13 mouse cellular contexts compared by ENCODE assay signal in genomic region chr16:32519656-32520371, GRCm38 (mm10). TPM values are rescaled to one million over a fixed set of nuclear protein-coding genes. Genes with fewer than 3 reads are reported as not detected.
DNase-seq lines count a peak whose midpoint lies in the region; ATAC-seq lines count a peak whose summit lies in the region.
"Had no signal": no experiment of that assay in that cellular context is flagged by ENCODE, and none has a peak within 500 bp of the region (broad histone marks: within the 10 kb centered on the region; RNA-seq: fewer than 3 reads in every experiment).

No protein-coding gene starts in this region.

- H3K4me1 ChIP-seq in heart, embryonic 15.5 days (replicated peaks) = peaks cover 19% of the 10 kb centered on the region
- H3K4me1 ChIP-seq in embryonic facial prominence, embryonic 15.5 days = peaks cover 16% of the 10 kb centered on the region
- peaks cover 53% of the 10 kb centered on the region for H3K4me1 ChIP-seq in liver, embryonic 16.5 days (ENCODE audit: control insufficient read depth, low read depth, low read length)

- no peaks in the 10 kb centered on the region for H3K27me3 ChIP-seq in heart, embryonic 15.5 days
- H3K27me3 ChIP-seq in embryonic facial prominence, embryonic 15.5 days = no peaks in the 10 kb centered on the region
- H3K27me3 ChIP-seq in liver, embryonic 16.5 days (ENCODE audit: control insufficient read depth, insufficient read depth, low read depth, low read length) = no peaks in the 10 kb centered on the region
- H3K27me3 ChIP-seq: neural tube, embryonic 13.5 days had no signal

- H3K9me3 ChIP-seq in heart, embryonic 15.5 days (replicated peaks) = no peaks in the 10 kb centered on the region
- H3K9me3 ChIP-seq in embryonic facial prominence, embryonic 15.5 days (replicated peaks) = no peaks in the 10 kb centered on the region
- H3K9me3 ChIP-seq in liver, embryonic 16.5 days (replicated peaks; ENCODE audit: control insufficient read depth, low read length) = no peaks in the 10 kb centered on the region
- H3K9me3 ChIP-seq: neural tube, embryonic 13.5 days had no signal

- no peak overlapping the region for H3K4me2 ChIP-seq in heart, embryonic 15.5 days
- no peak overlapping the region for H3K4me2 ChIP-seq in embryonic facial prominence, embryonic 15.5 days (replicated peaks)
- H3K4me2 ChIP-seq in liver, embryonic 16.5 days (ENCODE audit: low read depth, low read length) = peak overlapping the region; percentile 12; the same call in 1 of the 2 replicates
- H3K4me2 ChIP-seq: neural tube, embryonic 13.5 days had no signal

- H3K4me3 ChIP-seq in heart, embryonic 15.5 days = no peak overlapping the region
- H3K4me3 ChIP-seq in embryonic facial prominence, embryonic 15.5 days (replicated peaks) = no peak overlapping the region
- no peak overlapping the region for H3K4me3 ChIP-seq in liver, embryonic 16.5 days (ENCODE audit: low read depth, low read length)
- H3K4me3 ChIP-seq: neural tube, embryonic 13.5 days had no signal

- no peak overlapping the region for H3K9ac ChIP-seq in heart, embryonic 15.5 days
- no peak overlapping the region for H3K9ac ChIP-seq in embryonic facial prominence, embryonic 15.5 days
- peak overlapping the region; percentile 41 for H3K9ac ChIP-seq in liver, embryonic 16.5 days (ENCODE audit: low read depth, low read length)
- H3K9ac ChIP-seq: neural tube, embryonic 13.5 days had no signal

- intact Hi-C loops in heart, postnatal 25 days (cut with DNase I) = no loop called here

- H3K27ac ChIP-seq in heart, embryonic 15.5 days = peak overlapping the region; percentile 32; the same call in 1 of the 2 replicates
- peak overlapping the region; percentile 49; the same call in 1 of the 2 replicates for H3K27ac ChIP-seq in embryonic facial prominence, embryonic 15.5 days (replicated peaks)
- peak overlapping the region; percentile 82 for H3K27ac ChIP-seq in liver, embryonic 16.5 days (ENCODE audit: low read length)

- DNase-seq in heart, postnatal 25 days (ENCODE audit: low spot score) = no peak
- DNase-seq in gastrocnemius, postnatal 4 days (ENCODE audit: low spot score in 2 of 2) = no peak
- no peak for DNase-seq in heart, adult 18-20 months
- DNase-seq in lung, postnatal 36 days = no peak
- DNase-seq: lung, postnatal 14 days had no signal

- ATAC-seq in heart, embryonic 15.5 days (replicated peaks; ENCODE audit: insufficient number of reproducible peaks, insufficient read depth, low FRiP score, low read depth) = no peak
- ATAC-seq in CD4-positive, CD25-positive, alpha-beta regulatory T cell, adult 4 months = peak; percentile 17
- ATAC-seq in embryonic facial prominence, embryonic 15.5 days (ENCODE audit: insufficient number of reproducible peaks, low FRiP score, low TSS enrichment, low read depth) = no peak
- peak; percentile 39; the same call in 1 of the 2 replicates for ATAC-seq in liver, embryonic 16.5 days (ENCODE audit: low read depth)

- no peaks in the 10 kb centered on the region for H3K36me3 ChIP-seq in heart, embryonic 15.5 days
- H3K36me3 ChIP-seq in embryonic facial prominence, embryonic 15.5 days = no peaks in the 10 kb centered on the region
- H3K36me3 ChIP-seq in liver, embryonic 16.5 days (ENCODE audit: control insufficient read depth, insufficient read depth) = no peaks in the 10 kb centered on the region
- H3K36me3 ChIP-seq: neural tube, embryonic 13.5 days had no signal

- 69% methylated on average over 15 of the region's 15 CpGs for WGBS in heart, embryonic 15.5 days
- WGBS in embryonic facial prominence, embryonic 15.5 days = 76% methylated on average over 15 of the region's 15 CpGs
- 39% methylated on average over 15 of the region's 15 CpGs for WGBS in liver, embryonic 16.5 days (ENCODE audit: insufficient replicate concordance)

RNA-seq across cellular contexts. Expression of gene Zdhhc19, which starts 23.7 kb away (rescaled TPM):
- polyA plus RNA-seq in heart, embryonic 15.5 days (2015; fragmentation: Nextera tagmentation; extraction: Ambion mirVana) = not detected in 2 replicates
- not detected for total RNA-seq in heart, postnatal 25 days (2021)
- not detected for polyA plus RNA-seq in CD4-positive, CD25-positive, alpha-beta regulatory T cell, adult 4 months (2017; shearing (Covaris generic))
- polyA plus RNA-seq in embryonic facial prominence, embryonic 15.5 days (2015; fragmentation: Nextera tagmentation; extraction: Ambion mirVana) = not detected in 2 replicates
- not detected in 2 replicates for polyA plus RNA-seq in liver, embryonic 16.5 days (2015; fragmentation: Nextera tagmentation; extraction: Ambion mirVana)
- total RNA-seq in gastrocnemius, postnatal 4 days (2021) = not detected
- total RNA-seq in heart, adult 18-20 months (2021) = not detected
- total RNA-seq: left cerebral cortex, postnatal 25 days had no signal
- polyA plus RNA-seq: hindbrain, embryonic 11.5 days; kidney, embryonic 16.5 days; neural tube, embryonic 13.5 days had no signal

RNA-seq across cellular contexts. Expression of gene Slc51a, which starts 32.1 kb away (rescaled TPM):
- 0.49 and 0.77 TPM in 2 replicates for polyA plus RNA-seq in heart, embryonic 15.5 days (2015; fragmentation: Nextera tagmentation; extraction: Ambion mirVana)
- total RNA-seq in heart, postnatal 25 days (2021) = under 1 TPM; 0.75 to 0.95 TPM
- polyA plus RNA-seq in CD4-positive, CD25-positive, alpha-beta regulatory T cell, adult 4 months (2017; shearing (Covaris generic)) = not detected
- polyA plus RNA-seq in embryonic facial prominence, embryonic 15.5 days (2015; fragmentation: Nextera tagmentation; extraction: Ambion mirVana) = 0.16 TPM in 1 of 2 replicates, not detected in the other
- 0.25 and 1.3 TPM in 2 replicates for polyA plus RNA-seq in liver, embryonic 16.5 days (2015; fragmentation: Nextera tagmentation; extraction: Ambion mirVana)
- not detected for total RNA-seq in gastrocnemius, postnatal 4 days (2021)
- total RNA-seq in heart, adult 18-20 months (2021) = under 1 TPM; 0.32 to 0.85 TPM
- total RNA-seq: left cerebral cortex, postnatal 25 days had no signal
- polyA plus RNA-seq: neural tube, embryonic 13.5 days had no signal

Comparison
In these comparisons a context has a peak if more than half of its experiments do, and no peak if none do; other contexts are left out.
1. ATAC-seq: peak in CD4-positive, CD25-positive, alpha-beta regulatory T cell, adult 4 months (single experiment) and liver, embryonic 16.5 days (single experiment); none in heart, embryonic 15.5 days (single experiment) and embryonic facial prominence, embryonic 15.5 days (single experiment).
2. H3K27ac ChIP-seq: peak in every context shown above with its lines; median percentile 82 in liver, embryonic 16.5 days; 49 in embryonic facial prominence, embryonic 15.5 days; 32 in heart, embryonic 15.5 days.